7 mouse cellular contexts compared by ENCODE assay signal in genomic region chr2:145785758-145786617, GRCm38 (mm10).
DNase-seq lines count a peak whose midpoint lies in the region; ATAC-seq lines count a peak whose summit lies in the region.

No protein-coding gene starts in this region.

- H3K9me3 ChIP-seq in intestine, embryonic 16.5 days (ENCODE audit: control insufficient read depth, low read length), result no peaks in the 10 kb centered on the region
- H3K9me3 ChIP-seq in midbrain, embryonic 16.5 days (replicated peaks; ENCODE audit: control insufficient read depth, low read length, poor library complexity, severe bottlenecking), result no peaks in the 10 kb centered on the region

- WGBS in intestine, embryonic 16.5 days, result 2% methylated on average over 18 of the region's 18 CpGs
- WGBS in midbrain, embryonic 16.5 days, result 1% methylated on average over 18 of the region's 18 CpGs

- H3K27me3 ChIP-seq in intestine, embryonic 16.5 days (replicated peaks; ENCODE audit: control insufficient read depth, insufficient read depth, low read length), result no peaks in the 10 kb centered on the region
- H3K27me3 ChIP-seq in midbrain, embryonic 16.5 days (ENCODE audit: control insufficient read depth, insufficient read depth, low read depth, low read length), result no peaks in the 10 kb centered on the region

- DNase-seq in adrenal gland, adult 2 months, result peak; percentile 66
- peak; percentile 75 for DNase-seq in embryo, embryonic 10.5 days (ENCODE audit: low spot score)
- DNase-seq in heart, adult 11 months, result peak; percentile 97
- DNase-seq in liver, result peak; percentile 25
- peak; percentile 29 for DNase-seq in urinary bladder, postnatal 25 days (ENCODE audit: low spot score)

- H3K4me3 ChIP-seq in intestine, embryonic 16.5 days (ENCODE audit: low read length), result peak overlapping the region; percentile 52
- H3K4me3 ChIP-seq in midbrain, embryonic 16.5 days (ENCODE audit: low read depth, low read length), result peak overlapping the region; percentile 16

- H3K9ac ChIP-seq in intestine, embryonic 16.5 days (ENCODE audit: low read depth, low read length), result peak overlapping the region; percentile 72
- peak overlapping the region; percentile 40 for H3K9ac ChIP-seq in midbrain, embryonic 16.5 days (ENCODE audit: low read depth, low read length)

- peaks cover 23% of the 10 kb centered on the region for H3K4me1 ChIP-seq in intestine, embryonic 16.5 days (ENCODE audit: control insufficient read depth, insufficient read depth, low read length)
- peaks cover 8% of the 10 kb centered on the region for H3K4me1 ChIP-seq in midbrain, embryonic 16.5 days (ENCODE audit: control insufficient read depth, insufficient read depth, low read length)

- ATAC-seq in intestine, embryonic 16.5 days, result peak; percentile 71
- peak; percentile 79 for ATAC-seq in midbrain, embryonic 16.5 days

- H3K36me3 ChIP-seq in intestine, embryonic 16.5 days (ENCODE audit: control insufficient read depth, insufficient read depth, low read length), result no peaks in the 10 kb centered on the region
- no peaks in the 10 kb centered on the region for H3K36me3 ChIP-seq in midbrain, embryonic 16.5 days (ENCODE audit: control insufficient read depth, insufficient read depth, low read length)

- peak overlapping the region; percentile 87 for H3K27ac ChIP-seq in intestine, embryonic 16.5 days (ENCODE audit: low read length)
- H3K27ac ChIP-seq in midbrain, embryonic 16.5 days (ENCODE audit: low read length), result peak overlapping the region; percentile 53; the same call in 1 of the 2 replicates

- H3K4me2 ChIP-seq in intestine, embryonic 16.5 days (ENCODE audit: low read depth, low read length), result peak overlapping the region; percentile 70
- H3K4me2 ChIP-seq in midbrain, embryonic 16.5 days (ENCODE audit: low read length), result peak overlapping the region; percentile 48

Comparison
In these comparisons a context has a peak if more than half of its experiments do, and no peak if none do; other contexts are left out.
1. Peak in every context shown above with its lines: DNase-seq, ATAC-seq, H3K4me3 ChIP-seq and H3K27ac ChIP-seq.
2. DNase-seq: peak in every context shown above with its lines; median percentile 97 in heart, adult 11 months; 75 in embryo, embryonic 10.5 days; 66 in adrenal gland, adult 2 months; 29 in urinary bladder, postnatal 25 days; 25 in liver.